Mouse (Mus musculus) layer of hippocampus, adult 9-10 months (tissue): ENCODE measurements around the gene Sik3.
A peak's percentile ranks its signal among the peaks of the same experiment; 100 is the strongest.

ENCODE experiments used
- DNase-seq: peaks from one replicate; pipeline ENCODE4 v3.0.0; 2022; ENCODE audit warnings: low spot score

Sik3 gene

GRCm38 (mm10) chr9:46015831-46016230 lies 3.2 kb downstream of the Sik3 start:
- DNase-seq = no peak

- no peak for DNase-seq
These were observed 3.8 kb downstream of the Sik3 start for GRCm38 (mm10) chr9:46016417-46016816.

- DNase-seq = no peak
These were observed 5.7 kb downstream of the Sik3 start for GRCm38 (mm10) chr9:46018316-46018715.

- no peak for DNase-seq
These were observed 7.4 kb downstream of the Sik3 start for GRCm38 (mm10) chr9:46019975-46020374.

DNA sequence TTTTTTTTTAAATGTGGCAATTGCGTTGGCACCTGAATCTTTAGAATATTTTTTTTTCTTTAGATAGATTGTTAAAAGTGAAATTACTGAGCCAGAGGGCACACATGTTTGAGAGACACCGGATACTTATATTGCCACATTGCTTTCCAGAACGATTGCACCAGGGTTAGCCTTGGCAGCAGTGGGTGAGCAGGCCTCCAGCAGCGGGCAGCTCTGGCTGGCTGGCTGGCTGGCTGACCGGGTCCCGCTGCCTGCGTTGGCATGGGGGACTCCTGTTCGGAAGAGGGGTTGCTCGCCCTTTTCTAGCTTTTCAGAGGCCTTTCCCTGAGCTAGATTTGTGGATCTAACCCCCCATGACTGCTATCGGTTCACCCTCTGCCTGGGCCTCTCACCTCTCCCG lies 11.0 kb downstream of the Sik3 start:
- no peak for DNase-seq

GRCm38 (mm10) chr9:46026058-46026849 lies 13.6 kb downstream of the Sik3 start:
- DNase-seq = peak; percentile 44

DNA sequence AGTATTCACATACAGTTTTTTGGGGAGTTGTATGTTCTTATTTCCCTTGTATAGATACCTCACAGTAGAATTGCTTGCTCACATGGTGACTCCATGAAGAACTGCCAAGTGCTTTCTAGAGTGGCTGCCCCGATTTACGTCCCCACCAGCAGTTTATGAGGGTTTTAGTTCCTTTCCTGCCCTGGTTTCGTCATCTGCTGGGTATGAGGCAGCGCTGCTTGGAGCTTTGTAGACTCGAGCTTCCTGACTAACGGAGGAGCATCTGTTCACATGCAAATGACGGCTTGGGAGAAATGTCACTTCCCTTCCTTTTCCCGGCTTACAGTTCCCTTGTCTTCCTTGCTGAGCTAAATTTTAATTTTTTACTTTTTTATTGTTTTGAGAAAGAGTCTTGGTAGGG lies 15.4 kb downstream of the Sik3 start:
- DNase-seq = no peak

DNA sequence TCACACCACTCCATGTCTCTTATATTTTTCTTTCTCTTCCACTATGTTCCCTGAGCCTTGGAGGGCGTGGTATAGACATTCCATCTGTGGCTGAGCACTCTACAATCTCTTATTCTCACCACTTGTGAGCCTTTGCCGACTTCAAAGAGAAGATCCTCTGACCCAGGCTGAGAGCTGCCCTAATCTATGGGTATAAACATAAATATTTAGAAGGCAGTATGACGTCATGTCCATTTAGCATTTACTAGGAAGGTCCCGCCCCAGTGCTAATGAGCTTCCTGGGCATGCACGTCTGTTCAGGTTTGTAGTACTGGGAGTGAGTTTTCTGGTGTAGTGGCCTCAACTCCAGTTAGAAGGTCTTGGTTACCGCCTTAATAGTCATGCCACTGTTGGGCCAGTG lies 16.9 kb downstream of the Sik3 start:
- no peak for DNase-seq

DNA sequence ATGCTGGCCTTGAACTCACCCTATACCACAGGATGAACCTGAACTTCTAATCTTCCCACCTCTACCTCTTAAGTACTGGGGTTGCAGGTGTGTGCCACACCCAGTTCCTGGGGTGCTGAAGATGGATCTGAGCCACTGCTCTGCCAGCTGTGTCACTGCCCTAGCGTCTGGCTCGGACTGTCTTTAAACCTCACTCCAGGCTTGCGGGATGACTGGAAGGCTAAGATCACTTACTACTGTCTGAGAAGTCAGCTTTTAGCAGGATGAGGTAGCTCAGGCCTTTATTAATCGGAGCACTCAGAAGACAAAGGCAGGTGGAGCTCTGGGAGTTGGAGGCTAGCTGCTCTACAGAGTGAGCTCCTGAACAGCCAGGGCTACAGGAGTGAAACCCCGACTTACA lies 17.6 kb downstream of the Sik3 start:
- no peak for DNase-seq

- DNase-seq = no peak
These were observed 18.3 kb downstream of the Sik3 start for GRCm38 (mm10) chr9:46030968-46031367.

DNA sequence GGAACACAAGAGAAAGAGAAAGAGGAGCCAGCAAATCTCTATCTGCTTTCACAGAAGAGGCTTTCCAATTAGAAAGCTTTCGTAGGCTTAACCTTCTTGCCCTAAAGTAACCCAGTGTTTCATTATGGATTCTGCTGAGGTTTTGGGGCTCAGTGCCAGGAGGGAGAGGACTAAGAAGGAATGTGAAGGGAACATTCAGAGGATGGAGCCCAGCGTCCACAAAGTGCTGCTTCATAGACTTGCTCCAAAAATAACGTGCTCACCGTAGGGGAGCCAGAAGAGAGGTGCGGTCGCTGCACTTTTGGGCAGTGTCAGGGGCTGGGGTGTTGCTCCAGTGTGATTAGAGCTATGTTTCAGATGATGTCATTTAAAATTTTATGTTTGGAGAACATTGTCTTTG lies 19.6 kb downstream of the Sik3 start:
- no peak for DNase-seq

DNA sequence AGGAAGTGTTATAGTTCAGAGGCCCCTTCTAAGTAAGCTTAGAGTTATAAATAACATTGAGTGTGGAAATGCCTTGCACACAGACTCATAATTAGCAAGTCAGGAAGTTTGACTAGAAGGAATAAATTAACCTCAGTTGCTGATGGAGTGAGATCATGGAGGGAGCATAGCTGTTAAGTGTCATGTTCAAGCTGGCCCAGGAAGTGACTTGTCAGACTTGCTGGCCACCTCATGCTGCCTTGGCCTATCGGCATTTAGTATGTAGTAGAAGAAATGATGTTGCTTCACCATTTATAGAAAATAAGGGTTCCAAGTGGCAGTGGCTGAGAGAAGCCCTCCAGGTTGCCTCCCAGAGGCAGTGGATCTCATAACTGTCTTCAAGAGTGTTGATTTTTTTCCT lies 20.4 kb downstream of the Sik3 start:
- DNase-seq = no peak

GRCm38 (mm10) chr9:46033862-46034261 lies 21.2 kb downstream of the Sik3 start:
- no peak for DNase-seq

- no peak for DNase-seq
These were observed 22.8 kb downstream of the Sik3 start for GRCm38 (mm10) chr9:46035290-46035871.

DNA sequence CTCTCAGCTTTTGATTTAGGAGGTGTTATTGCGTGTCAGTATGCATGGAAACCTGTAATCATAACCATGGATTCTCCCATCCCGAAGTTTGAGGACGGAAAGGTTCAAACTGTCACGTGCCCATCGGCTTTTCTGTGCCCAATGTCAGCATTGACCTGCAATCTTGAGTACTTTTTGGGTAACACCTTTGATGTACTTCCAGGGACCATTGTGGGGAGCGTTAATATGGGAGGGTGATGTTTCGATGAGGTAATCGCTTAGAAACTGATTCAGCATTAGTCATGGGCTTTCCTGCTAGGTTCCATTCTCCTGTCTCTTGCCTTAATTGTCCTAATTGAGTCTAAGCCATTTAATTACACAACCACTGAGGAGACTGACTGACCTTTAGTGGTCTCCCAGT lies 24.3 kb downstream of the Sik3 start:
- DNase-seq = no peak

GRCm38 (mm10) chr9:46038786-46039185 lies 26.2 kb downstream of the Sik3 start:
- no peak for DNase-seq

GRCm38 (mm10) chr9:46041186-46041585 lies 28.6 kb downstream of the Sik3 start:
- DNase-seq = no peak

- DNase-seq = no peak
These were observed 29.8 kb downstream of the Sik3 start for GRCm38 (mm10) chr9:46042387-46042786.

- DNase-seq = no peak
These were observed 31.0 kb downstream of the Sik3 start for GRCm38 (mm10) chr9:46043626-46044025.

GRCm38 (mm10) chr9:46046724-46047517 lies 34.3 kb downstream of the Sik3 start:
- no peak for DNase-seq

GRCm38 (mm10) chr9:46049525-46049924 lies 36.9 kb downstream of the Sik3 start:
- no peak for DNase-seq

DNA sequence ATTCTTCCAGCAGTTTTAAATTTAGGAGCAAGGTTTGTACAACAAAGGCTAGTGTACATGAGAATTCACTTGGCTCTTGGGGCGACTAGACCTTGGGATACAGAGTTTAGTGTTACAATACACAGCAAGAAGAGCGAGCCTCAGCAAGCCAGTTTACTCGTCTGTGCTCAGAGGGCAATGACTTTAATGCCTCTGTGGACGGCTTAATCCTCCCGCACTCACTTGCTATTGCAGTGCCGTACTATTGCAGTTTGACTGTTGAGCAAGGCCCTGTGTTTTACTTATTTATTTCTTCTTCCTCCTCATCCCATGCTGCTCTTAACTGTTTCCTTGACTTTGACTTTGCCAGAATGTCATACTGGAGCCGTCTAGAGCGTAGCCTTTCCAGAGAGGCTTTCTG lies 37.6 kb downstream of the Sik3 start:
- no peak for DNase-seq

GRCm38 (mm10) chr9:46053014-46053666 lies 40.5 kb downstream of the Sik3 start:
- DNase-seq = peak; percentile 52
